Mouse (Mus musculus) hindbrain, embryonic 15.5 days (tissue): ENCODE measurements around the gene AU021092. TPM values are rescaled to one million over a fixed set of nuclear protein-coding genes. Genes with fewer than 3 reads are reported as not detected.

Experiments
- ATAC-seq: fragments of 200-750 bp; cut with Nextera tagmentation; 2 replicates; pipeline ENCODE4 v1.8.0; 2017; ENCODE audit warnings: low read depth, moderate number of reproducible peaks, moderate TSS enrichment; ENCODE audit not compliant: low FRiP score
- H3K27ac ChIP-seq: fragments of 300-500 bp; sonication (generic); replicated peaks from 2 replicates; pipeline ENCODE4 v1.5.1; 2015; ENCODE audit warnings: mild to moderate bottlenecking, inconsistent platforms
- H3K27me3 ChIP-seq: fragments of 300-500 bp; sonication (generic); 2 replicates; pipeline ENCODE4 v1.6.1; 2015; ENCODE audit warnings: control low read depth, inconsistent platforms
- H3K36me3 ChIP-seq: fragments of 300-500 bp; sonication (generic); 2 replicates; pipeline ENCODE4 v1.6.1; 2015; ENCODE audit warnings: control low read depth, inconsistent platforms
- H3K4me1 ChIP-seq: fragments of 300-500 bp; sonication (generic); replicated peaks from 2 replicates; pipeline ENCODE4 v1.6.1; 2015; ENCODE audit warnings: control low read depth, inconsistent platforms
- H3K4me2 ChIP-seq: fragments of 300-500 bp; sonication (generic); 2 replicates; pipeline ENCODE4 v1.6.1; 2015; ENCODE audit warnings: moderate library complexity, mild to moderate bottlenecking, inconsistent platforms
- H3K4me3 ChIP-seq: fragments of 300-500 bp; sonication (generic); 2 replicates; pipeline ENCODE4 v1.5.1; 2015; ENCODE audit warnings: mild to moderate bottlenecking, inconsistent platforms
- H3K9ac ChIP-seq: fragments of 300-500 bp; sonication (generic); 2 replicates; pipeline ENCODE4 v1.6.1; 2015; ENCODE audit warnings: inconsistent platforms
- H3K9me3 ChIP-seq: fragments of 300-500 bp; sonication (generic); 2 replicates; pipeline ENCODE4 v1.6.1; 2016; ENCODE audit warnings: control low read depth, inconsistent platforms
- WGBS: fragments of 180-500 bp; shearing (Covaris S2); methylation state at CpG from one replicate; pipeline ENCODE4 v1.1.7; 2015; 5-methylcytosine and 5-hydroxymethylcytosine counted together
- polyA plus RNA-seq: library from polyadenylated mRNA; unstranded; fragments of >200 nt; fragmentation: Nextera tagmentation; extraction: Ambion mirVana; gene quantifications from 2 replicates; pipeline ENCODE4 v1.2.1, GENCODE M21; 2015

AU021092 gene
- 15.6 and 16.9 TPM in 2 replicates for polyA plus RNA-seq

DNA sequence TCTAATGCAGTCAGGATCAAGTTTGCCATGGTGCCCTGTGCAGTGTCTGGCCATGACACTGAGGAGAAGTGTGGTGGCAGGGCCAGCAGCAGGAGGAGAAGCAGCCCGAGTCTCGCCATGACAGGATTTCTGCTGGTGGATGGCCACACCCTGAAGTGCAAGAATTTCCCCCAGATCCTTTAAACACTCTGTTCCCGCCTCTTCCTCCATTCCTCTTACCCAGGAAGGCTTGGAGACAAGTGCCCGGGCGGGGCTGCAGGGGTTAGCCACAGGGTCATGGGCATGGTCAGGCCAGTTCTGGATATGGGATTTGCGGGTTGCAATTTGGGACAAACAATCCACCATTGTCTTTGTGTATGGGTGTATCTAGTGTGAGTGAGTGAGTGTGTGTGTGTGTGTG is at the start of gene AU021092:
TSS of gene AU021092 (minus strand) at position 160 of the 400 bp plus-strand sequence.
- Histone ChIP-seq H3K27ac (no peak within 1 kb of the TSS), H3K4me3 (no peak within 1 kb of the TSS), H3K4me2 (no peak within 1 kb of the TSS), H3K9me3 (no peaks in the 10 kb centered on the region), H3K27me3 (0 out of 2 replicates have a peak, but pooled peaks cover 4% of the 10 kb centered on the region), H3K4me1 (no peaks in the 10 kb centered on the region), H3K36me3 (no peaks in the 10 kb centered on the region), H3K9ac (no peak within 1 kb of the TSS)
- ATAC-seq, result no peak
- 74% methylated on average over 6 of the region's 6 CpGs for WGBS

DNA sequence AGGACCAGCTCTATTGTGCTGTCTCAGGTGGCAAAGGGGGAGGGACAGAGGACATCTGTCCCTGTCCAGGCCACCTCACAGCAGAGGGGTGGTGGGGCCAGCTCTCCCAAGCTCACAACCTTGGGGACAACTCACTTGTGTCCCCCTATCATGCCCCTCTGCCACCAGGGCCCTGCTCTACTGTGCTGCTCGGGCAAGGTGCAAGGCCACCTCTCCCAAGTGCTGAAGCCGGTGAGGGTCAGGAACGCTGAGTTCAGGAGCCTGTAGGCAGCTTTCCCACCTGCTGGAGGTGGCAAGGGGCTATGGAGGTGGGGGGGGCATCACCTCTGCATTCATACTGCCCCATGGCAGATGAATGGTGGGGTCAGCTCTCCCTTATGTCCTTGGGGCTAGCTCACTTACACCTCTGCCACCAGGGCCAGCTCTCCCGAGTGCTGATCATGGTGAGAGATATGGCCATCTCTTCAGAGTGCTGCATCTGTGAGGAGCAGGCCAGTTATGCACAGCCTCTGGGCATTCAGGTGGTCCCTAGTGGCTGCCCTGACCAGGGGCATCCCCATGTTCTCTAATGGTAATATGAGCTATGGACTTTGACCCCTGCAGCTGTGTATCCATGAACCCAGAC is 49.4 kb upstream of the AU021092 start:
- no peak overlapping the region for H3K4me2 ChIP-seq
- 90% methylated on average over 4 of the region's 4 CpGs for WGBS
- 0 out of 2 replicates have a peak, but pooled peaks cover under 1% of the 10 kb centered on the region for H3K9me3 ChIP-seq
- H3K4me3 ChIP-seq, result no peak overlapping the region
- no peak overlapping the region for H3K9ac ChIP-seq
- H3K4me1 ChIP-seq, result no peaks in the 10 kb centered on the region
- H3K36me3 ChIP-seq, result no peaks in the 10 kb centered on the region
- ATAC-seq, result no peak
- H3K27ac ChIP-seq, result no peak overlapping the region
- no peaks in the 10 kb centered on the region for H3K27me3 ChIP-seq

DNA sequence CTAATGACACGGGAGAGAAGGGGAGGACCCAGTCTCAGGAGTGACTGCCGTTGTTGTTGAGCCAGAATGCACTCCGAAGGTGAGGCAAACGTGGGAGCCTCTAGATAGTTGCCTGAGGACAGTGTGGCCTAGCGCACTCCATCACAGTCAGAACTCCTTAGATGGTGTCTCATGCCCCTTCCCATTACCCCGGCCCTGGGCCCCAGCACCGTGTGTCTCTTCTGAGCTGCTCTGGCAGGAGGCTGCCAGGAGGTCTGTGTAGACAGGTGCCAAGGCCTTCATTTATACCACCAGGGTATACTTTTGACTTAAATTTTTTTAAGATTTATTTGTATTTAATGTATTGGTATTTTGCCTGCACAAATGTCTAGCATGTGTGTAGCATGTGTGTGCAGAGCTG is 41.8 kb upstream of the AU021092 start:
- Histone ChIP-seq H3K27me3 (no peaks in the 10 kb centered on the region), H3K36me3 (no peaks in the 10 kb centered on the region), H3K4me2 (no peak overlapping the region), H3K4me1 (no peaks in the 10 kb centered on the region), H3K9ac (no peak overlapping the region), H3K4me3 (no peak overlapping the region), H3K27ac (no peak overlapping the region), H3K9me3 (0 out of 2 replicates have a peak, but pooled peaks cover 4% of the 10 kb centered on the region)
- no peak for ATAC-seq
- WGBS, result 90% methylated on average over 7 of the region's 7 CpGs

DNA sequence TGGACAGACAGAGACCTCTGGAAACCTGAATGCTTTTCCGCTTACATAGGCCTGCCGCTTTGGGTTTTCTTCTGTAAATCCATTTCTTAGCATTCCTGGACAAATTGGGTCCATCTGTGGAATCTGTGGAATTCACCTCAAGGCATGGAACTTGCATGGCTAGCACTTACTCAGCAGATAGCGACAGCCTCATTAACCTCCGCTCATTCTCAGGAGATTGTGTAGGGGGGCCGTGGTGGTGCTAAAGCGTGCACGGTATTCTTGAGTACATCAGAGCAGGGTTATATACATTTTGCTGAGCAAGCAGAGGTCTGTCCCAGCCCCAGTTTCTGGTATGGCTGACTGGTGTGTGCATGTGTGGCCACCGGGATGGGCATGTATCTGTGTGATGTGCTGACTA is 41.1 kb upstream of the AU021092 start:
- H3K9me3 ChIP-seq, result 0 out of 2 replicates have a peak, but pooled peaks cover 4% of the 10 kb centered on the region
- no peaks in the 10 kb centered on the region for H3K27me3 ChIP-seq
- no peak overlapping the region for H3K27ac ChIP-seq
- H3K4me2 ChIP-seq, result no peak overlapping the region
- H3K9ac ChIP-seq, result no peak overlapping the region
- no peak for ATAC-seq
- H3K4me1 ChIP-seq, result no peaks in the 10 kb centered on the region
- WGBS, result 83% methylated on average over 8 of the region's 8 CpGs
- no peaks in the 10 kb centered on the region for H3K36me3 ChIP-seq
- no peak overlapping the region for H3K4me3 ChIP-seq

DNA sequence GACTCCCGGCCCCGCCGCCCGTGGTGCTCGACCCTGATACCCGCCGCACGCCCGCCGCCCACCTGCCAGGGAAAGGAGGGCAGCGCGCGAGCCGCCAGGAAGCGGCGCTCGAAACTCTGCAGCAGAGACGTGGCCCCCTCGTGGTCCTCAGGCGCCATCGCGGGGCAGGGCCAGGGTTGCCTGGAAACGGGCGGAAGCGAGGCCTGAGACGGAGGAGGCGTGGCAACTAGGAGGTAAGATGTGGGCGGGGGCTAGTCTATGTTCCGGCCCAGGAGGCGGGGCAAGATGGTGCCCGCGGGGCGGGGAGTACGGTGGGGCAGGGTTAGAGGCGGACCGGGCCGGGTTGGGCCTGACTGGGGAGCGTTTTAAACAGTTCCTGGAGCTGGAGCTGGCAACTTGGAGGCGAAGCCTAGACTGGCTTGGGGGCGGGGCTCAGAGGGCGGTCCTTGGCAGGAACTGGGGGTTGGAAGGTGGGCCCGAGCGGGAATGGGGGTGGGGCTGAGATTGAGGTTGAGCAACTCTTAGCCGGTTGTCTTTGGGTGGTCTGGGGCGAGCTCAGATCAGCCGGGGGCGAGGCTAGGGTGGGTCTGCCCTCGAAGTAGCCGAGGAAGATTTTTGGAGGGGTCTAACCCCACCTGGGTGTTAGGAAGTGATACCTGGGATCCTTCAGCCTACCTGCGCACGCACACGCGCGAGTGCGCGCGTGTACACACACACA is 33.8 kb upstream of the AU021092 start, which contains the start of gene Eef2kmt:
TSS of gene Eef2kmt (minus strand) at position 205 of the 718 bp plus-strand sequence.
- H3K4me3 ChIP-seq, result peak within 1 kb of the TSS; percentile 55
- peak within 1 kb of the TSS; percentile 55 for H3K9ac ChIP-seq
- H3K36me3 ChIP-seq, result no peaks in the 10 kb centered on the region
- peak within 1 kb of the TSS; percentile 49; the same call in 1 of the 2 replicates for H3K27ac ChIP-seq
- ATAC-seq, result peak; percentile 98
- no peaks in the 10 kb centered on the region for H3K9me3 ChIP-seq
- H3K4me1 ChIP-seq, result peaks cover 16% of the 10 kb centered on the region
- peak within 1 kb of the TSS; percentile 81 for H3K4me2 ChIP-seq
- 1% methylated on average over 57 of the region's 57 CpGs for WGBS
- no peaks in the 10 kb centered on the region for H3K27me3 ChIP-seq

DNA sequence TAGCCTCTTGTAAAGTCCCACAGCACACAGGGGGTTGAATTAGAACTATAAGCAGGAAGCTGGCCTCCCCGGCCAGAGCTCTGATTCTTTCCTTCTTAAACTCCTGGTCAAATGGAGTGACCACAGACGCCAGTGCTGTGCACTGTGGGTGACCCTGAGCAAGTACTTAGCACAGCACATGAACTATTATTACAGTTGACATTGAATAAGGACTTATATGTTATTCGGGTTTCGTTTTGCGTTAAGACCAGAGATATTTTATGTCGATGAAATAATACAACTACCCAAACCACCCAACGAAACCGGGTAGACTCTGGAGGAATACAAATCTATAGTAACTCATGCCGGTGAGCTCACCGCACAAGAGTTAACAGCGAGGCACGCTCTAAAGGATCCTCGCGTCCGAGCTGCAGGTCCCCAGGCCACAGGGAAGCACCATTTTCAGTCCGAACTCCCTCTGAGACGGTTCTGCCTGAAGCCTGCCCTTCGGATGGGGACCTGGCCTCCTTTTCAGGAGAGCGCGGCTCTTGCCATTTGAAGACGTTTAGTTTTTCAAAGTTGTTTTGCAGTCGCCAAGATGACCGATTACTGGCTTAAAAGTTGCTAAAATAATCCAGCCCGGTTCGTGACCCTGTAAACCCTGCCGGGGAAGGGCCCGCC is 33.1 kb upstream of the AU021092 start:
- no peak for ATAC-seq
- H3K27ac ChIP-seq, result peak overlapping the region; percentile 49; the same call in 1 of the 2 replicates

DNA sequence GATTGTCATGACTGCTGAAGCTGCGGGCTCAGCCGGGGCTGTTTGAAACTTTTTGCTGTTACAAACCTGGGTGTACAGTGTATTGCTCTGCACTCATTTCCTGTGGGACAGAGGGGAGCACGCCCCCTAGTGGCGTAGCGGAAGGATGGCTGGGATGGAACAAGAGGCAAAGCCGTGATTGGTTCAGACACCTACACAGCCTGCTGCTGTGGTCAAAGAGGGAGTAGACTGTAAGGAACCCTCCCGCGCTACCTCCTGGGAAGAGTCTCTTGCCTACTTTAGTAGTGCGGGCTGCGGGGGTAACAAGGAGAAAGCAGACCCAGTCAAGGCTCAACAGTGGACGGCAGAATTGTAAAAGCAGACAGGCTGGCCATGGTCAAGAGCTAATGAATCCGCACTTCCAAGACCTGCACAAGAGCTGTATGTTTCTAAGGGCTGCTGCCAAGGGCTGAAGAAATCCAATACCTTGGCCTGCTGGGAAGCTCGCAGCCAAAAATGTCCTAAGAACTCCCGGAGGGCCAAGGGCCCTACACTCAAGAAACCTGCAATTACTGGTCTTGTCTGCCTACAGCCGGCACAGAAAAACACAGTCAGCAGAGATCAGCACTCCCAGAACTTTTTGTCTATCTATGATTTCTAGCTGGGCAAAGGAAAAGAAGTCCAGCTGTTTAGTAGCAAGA is 32.4 kb upstream of the AU021092 start:
- 4% methylated on average over 15 of the region's 15 CpGs for WGBS
- Histone ChIP-seq H3K4me2 (peak overlapping the region; percentile 81), H3K27me3 (no peaks in the 10 kb centered on the region), H3K36me3 (no peaks in the 10 kb centered on the region), H3K27ac (peak overlapping the region; percentile 36; the same call in 1 of the 2 replicates), H3K4me3 (peak overlapping the region; percentile 55), H3K9me3 (no peaks in the 10 kb centered on the region), H3K4me1 (peaks cover 16% of the 10 kb centered on the region), H3K9ac (peak overlapping the region; percentile 55; the same call in 1 of the 2 replicates)
- peak; percentile 17; the same call in 1 of the 2 replicates for ATAC-seq

More for the DNA sequence above, 33.1 kb upstream of the AU021092 start:
- Histone ChIP-seq H3K4me1 (peaks cover 16% of the 10 kb centered on the region), H3K9ac (peak overlapping the region; percentile 55), H3K9me3 (no peaks in the 10 kb centered on the region), H3K4me2 (peak overlapping the region; percentile 81), H3K27me3 (no peaks in the 10 kb centered on the region), H3K4me3 (peak overlapping the region; percentile 55), H3K36me3 (no peaks in the 10 kb centered on the region)
- 2% methylated on average over 27 of the region's 27 CpGs for WGBS

DNA sequence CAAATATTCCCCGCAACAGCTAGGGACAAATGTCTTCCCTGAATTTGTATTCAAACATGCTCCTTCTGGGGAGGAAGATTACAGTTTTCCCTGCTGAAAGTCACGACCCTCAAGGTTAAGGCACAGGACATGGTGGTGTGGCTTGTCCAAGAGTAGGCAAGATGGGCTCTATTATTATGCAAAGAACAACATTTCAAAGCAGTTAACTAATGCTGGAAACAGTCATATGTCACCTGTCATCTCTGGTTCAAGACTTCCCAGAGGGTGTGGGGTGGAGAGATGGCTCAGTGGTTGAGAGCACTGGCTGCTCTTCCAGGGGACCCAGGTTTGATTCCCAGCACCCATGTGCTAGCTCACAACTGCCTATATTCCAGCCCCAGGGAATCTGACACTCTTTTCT is 30.2 kb upstream of the AU021092 start:
- H3K4me2 ChIP-seq, result no peak overlapping the region
- H3K4me1 ChIP-seq, result peaks cover 16% of the 10 kb centered on the region
- WGBS, result 90% methylated on average over 2 of the region's 2 CpGs
- H3K27me3 ChIP-seq, result no peaks in the 10 kb centered on the region
- H3K9me3 ChIP-seq, result no peaks in the 10 kb centered on the region
- no peak overlapping the region for H3K4me3 ChIP-seq
- peaks cover 5% of the 10 kb centered on the region; the same call in 1 of the 2 replicates for H3K36me3 ChIP-seq
- no peak overlapping the region for H3K9ac ChIP-seq
- ATAC-seq, result no peak
- no peak overlapping the region for H3K27ac ChIP-seq

DNA sequence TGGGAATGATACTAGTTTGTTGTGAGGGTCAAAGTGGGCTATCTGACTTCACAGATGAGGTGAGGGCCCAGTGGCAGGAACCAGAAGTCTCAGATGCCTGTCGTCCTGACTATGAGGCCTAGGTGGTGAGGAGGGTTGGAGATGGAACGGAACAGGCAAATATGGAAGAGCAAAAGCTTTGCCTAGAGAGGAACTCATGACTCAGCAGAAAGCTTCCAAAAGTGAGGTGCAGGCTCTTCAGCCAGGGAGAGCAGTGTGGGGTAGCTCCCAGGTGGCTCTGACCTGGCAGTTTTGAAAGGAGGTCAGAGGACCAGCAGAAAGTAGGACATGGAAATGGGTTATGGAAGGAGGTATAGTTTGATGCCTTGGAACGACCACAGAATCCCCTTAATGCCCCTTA is 28.8 kb upstream of the AU021092 start:
- Histone ChIP-seq H3K9me3 (no peaks in the 10 kb centered on the region), H3K4me3 (no peak overlapping the region), H3K4me1 (peaks cover 9% of the 10 kb centered on the region), H3K27ac (no peak overlapping the region), H3K27me3 (no peaks in the 10 kb centered on the region), H3K36me3 (peaks cover 6% of the 10 kb centered on the region; the same call in 1 of the 2 replicates), H3K4me2 (no peak overlapping the region), H3K9ac (no peak overlapping the region)
- ATAC-seq, result no peak
- 87% methylated on average over 3 of the region's 3 CpGs for WGBS

DNA sequence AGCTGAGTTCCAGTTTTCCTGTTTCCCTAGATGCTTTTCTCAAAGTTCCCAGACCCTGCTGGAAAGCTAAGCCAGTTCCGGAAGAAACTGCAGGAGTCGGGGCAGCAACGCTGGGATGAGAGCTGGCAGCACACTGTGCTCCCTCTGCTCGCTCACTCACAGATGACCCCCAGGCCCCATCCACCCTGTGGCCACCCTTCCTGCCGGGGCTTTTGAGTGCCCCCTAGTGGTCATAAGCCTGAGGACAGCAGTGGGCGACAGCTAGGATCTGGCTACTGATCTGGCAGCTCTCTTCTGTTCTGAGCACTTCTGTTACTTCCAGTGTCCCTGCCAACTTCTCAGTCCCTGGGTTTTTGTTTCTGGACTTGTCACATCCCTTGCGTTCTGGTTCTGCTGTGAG is 22.3 kb upstream of the AU021092 start:
- Histone ChIP-seq H3K9me3 (no peaks in the 10 kb centered on the region), H3K27me3 (no peaks in the 10 kb centered on the region), H3K4me2 (no peak overlapping the region), H3K36me3 (peaks cover 34% of the 10 kb centered on the region), H3K4me1 (no peaks in the 10 kb centered on the region), H3K27ac (no peak overlapping the region), H3K9ac (no peak overlapping the region), H3K4me3 (no peak overlapping the region)
- WGBS, result 38% methylated on average over 7 of the region's 7 CpGs
- ATAC-seq, result no peak; the same call in 1 of the 2 replicates

DNA sequence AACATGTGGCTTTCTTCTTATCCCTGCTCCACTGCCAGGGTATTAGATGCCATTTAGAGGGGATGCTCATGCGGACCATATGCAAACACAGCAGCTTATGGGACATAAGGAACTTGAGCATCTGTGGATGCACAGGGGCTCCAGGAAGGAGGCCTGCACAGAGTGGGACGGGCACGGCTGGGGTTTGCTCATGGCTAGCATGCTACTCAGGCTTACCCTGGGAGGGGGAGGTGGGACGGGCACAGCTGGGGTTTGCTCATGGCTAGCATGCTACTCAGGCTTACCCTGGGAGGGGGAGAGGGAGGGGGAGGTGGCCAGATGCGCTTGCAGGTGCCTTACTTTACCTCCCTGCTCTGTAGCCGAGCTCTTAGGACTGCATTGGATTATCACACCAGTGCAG is 20.8 kb upstream of the AU021092 start:
- Histone ChIP-seq H3K27ac (no peak overlapping the region), H3K9ac (no peak overlapping the region), H3K27me3 (no peaks in the 10 kb centered on the region), H3K4me3 (no peak overlapping the region), H3K4me1 (no peaks in the 10 kb centered on the region), H3K36me3 (peaks cover 39% of the 10 kb centered on the region), H3K9me3 (no peaks in the 10 kb centered on the region), H3K4me2 (no peak overlapping the region)
- 94% methylated on average over 6 of the region's 6 CpGs for WGBS
- ATAC-seq, result no peak
